Mouse (Mus musculus): Measurements from ENCODE around the gene Ncbp3. TPM values are rescaled to one million over a fixed set of nuclear protein-coding genes. Genes with fewer than 3 reads are reported as not detected.

The Ncbp3 gene
- polyA plus RNA-seq, 1 experiment from 2014 or later, result 7.9 TPM

- CTCF ChIA-PET, result interaction anchor here (1.2 to 1.6 kb wide), 3 partner anchors 10 to 72 kb away, joined by 3 to 4 read pairs (median 4); no protein-coding TSS in a partner anchor
- no peak for TF ChIP-seq CTCF (IDR thresholded peaks at IDR 0.05)
- H3K27me3 ChIP-seq, result no peaks in the 10 kb centered on the region
- ATAC-seq (no peak), DNase-seq (ENCODE audit: low read depth, low spot score) (no peak)
- POLR2A ChIA-PET, result no interaction called here
- in situ Hi-C loops (cut with MboI; ENCODE audit: low pct_unique_long_range_greater_than_20kb), result no loop called here
These were observed 31.0 kb downstream of the Ncbp3 start for GRCm38 (mm10) chr11:73078615-73079014.

- ChIA-PET CTCF (no interaction called here), POLR2A (interaction anchor here (0.6 kb wide), 1 partner anchor 36 kb away, joined by 20 read pairs; no protein-coding TSS in a partner anchor)
- no peak for ATAC-seq
- no peaks in the 10 kb centered on the region for H3K27me3 ChIP-seq
- in situ Hi-C loops (cut with MboI; ENCODE audit: low pct_unique_long_range_greater_than_20kb), result no loop called here
- TF ChIP-seq CTCF (IDR thresholded peaks at IDR 0.05), result no peak
- DNase-seq (ENCODE audit: low read depth, low spot score), result no peak
These were observed 32.7 kb downstream of the Ncbp3 start for GRCm38 (mm10) chr11:73080306-73080705.

DNA sequence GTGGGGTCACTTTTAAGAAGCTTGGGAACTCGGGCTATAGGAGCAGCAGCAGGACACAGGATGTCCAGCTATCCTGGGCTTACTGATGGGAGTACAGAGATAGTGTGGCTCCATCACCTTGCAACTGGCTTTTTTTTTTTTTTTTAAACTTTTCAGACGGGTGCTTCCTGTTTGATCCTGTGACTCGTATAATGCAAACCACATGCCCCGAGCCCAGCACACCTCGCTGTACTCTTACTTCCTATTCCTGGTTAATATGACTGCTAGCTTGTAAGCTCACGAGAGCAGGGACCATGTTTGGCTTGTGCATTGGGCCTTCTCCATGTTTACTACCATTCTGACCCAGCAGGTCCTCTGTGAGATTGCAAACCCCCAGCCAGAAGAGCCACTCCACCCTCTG is 36.7 kb downstream of the Ncbp3 start:
- TF ChIP-seq CTCF (IDR thresholded peaks at IDR 0.05), result no peak
- ATAC-seq, result no peak
- no peak for DNase-seq (ENCODE audit: low read depth, low spot score)
- ChIA-PET POLR2A (no interaction called here), CTCF (interaction anchor here (1.2 to 2.3 kb wide), 3 partner anchors 11 to 24 kb away, joined by 3 to 4 read pairs (median 3); no protein-coding TSS in a partner anchor)
- in situ Hi-C loops (cut with MboI; ENCODE audit: low pct_unique_long_range_greater_than_20kb), result no loop called here
- H3K27me3 ChIP-seq, result no peaks in the 10 kb centered on the region

DNA sequence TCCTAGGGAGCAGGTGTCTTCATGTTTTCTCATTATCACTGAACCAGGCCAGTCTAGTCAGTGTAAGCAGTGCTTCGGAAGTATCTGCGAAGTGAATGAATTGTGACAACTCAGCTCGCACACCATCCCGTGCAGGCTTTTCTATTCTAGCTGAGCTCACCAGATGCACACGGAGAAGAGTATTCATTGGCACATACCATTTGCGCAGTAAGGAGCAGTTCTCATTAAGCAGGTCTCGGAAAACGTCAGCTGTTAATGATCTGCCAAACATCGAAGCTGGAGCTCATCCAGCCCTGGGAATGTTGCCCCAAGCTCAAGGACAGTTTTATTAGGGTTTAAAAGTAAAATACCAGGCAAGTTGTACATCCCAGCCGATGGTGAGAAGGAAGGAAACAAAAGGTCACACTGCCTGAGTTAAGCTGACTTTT is 37.2 kb downstream of the Ncbp3 start:
- no peaks in the 10 kb centered on the region for H3K27me3 ChIP-seq
- peak; percentile 63 for ATAC-seq
- ChIA-PET CTCF (interaction anchor here (1.2 to 2.3 kb wide), 5 partner anchors 11 to 36 kb away, joined by 3 to 4 read pairs (median 3); no protein-coding TSS in a partner anchor), POLR2A (no interaction called here)
- in situ Hi-C loops (cut with MboI; ENCODE audit: low pct_unique_long_range_greater_than_20kb), result no loop called here
- no peak for TF ChIP-seq CTCF (IDR thresholded peaks at IDR 0.05)
- DNase-seq (ENCODE audit: low read depth, low spot score), result peak; percentile 58

GRCm38 (mm10) chr11:73085391-73085790 is 37.8 kb downstream of the Ncbp3 start:
- ATAC-seq, result no peak

GRCm38 (mm10) chr11:73087700-73088480 is 40.3 kb downstream of the Ncbp3 start:
- in situ Hi-C loops (cut with MboI; ENCODE audit: low pct_unique_long_range_greater_than_20kb), result no loop called here
- no peak for DNase-seq (ENCODE audit: low read depth, low spot score)
- ATAC-seq, result no peak
- POLR2A ChIA-PET, result interaction anchor here (0.6 kb wide), 1 partner anchor 19 kb away, joined by 4 read pairs; no protein-coding TSS in a partner anchor
- no peaks in the 10 kb centered on the region for H3K27me3 ChIP-seq
- CTCF ChIA-PET, result interaction anchor here (1.8 kb wide), 1 partner anchor 20 kb away, joined by 5 read pairs; no protein-coding TSS in a partner anchor
- TF ChIP-seq CTCF (IDR thresholded peaks at IDR 0.05), result no peak

More at GRCm38 (mm10) chr11:73085391-73085790, 37.8 kb downstream of the Ncbp3 start:
- DNase-seq (ENCODE audit: low read depth, low spot score), result no peak
- in situ Hi-C loops (cut with MboI; ENCODE audit: low pct_unique_long_range_greater_than_20kb), result no loop called here
- no peaks in the 10 kb centered on the region for H3K27me3 ChIP-seq
- no peak for TF ChIP-seq CTCF (IDR thresholded peaks at IDR 0.05)
- ChIA-PET CTCF (interaction anchor here (1.1 to 2.3 kb wide), 6 partner anchors 8 to 36 kb away, joined by 3 to 4 read pairs (median 3); no protein-coding TSS in a partner anchor), POLR2A (interaction anchor here (1.0 kb wide), 1 partner anchor 10 kb away, joined by 3 read pairs; no protein-coding TSS in a partner anchor)

DNA sequence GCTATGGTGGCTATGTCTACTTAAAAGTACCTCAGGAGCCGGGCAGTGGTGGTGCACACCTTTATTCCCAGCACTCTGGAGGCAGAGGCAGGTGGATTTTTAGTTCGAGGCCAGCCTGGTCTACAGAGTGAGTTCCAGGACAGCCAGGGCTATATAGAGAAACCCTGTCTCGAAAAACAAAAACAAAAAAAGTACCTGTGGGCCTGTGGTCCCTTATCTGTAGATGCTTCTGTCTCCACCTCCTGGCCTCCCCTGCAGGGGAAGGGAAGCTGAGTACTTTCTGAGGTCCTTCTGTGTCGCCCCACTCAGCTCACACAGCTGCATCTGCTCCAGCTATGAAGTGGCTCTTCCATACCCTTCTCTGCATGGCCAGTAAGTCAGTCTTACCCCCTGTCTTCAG is 42.7 kb downstream of the Ncbp3 start, which contains the start of gene Itgae:
Gene Itgae, plus strand, starts transcription at position 301 of the 400 bp plus-strand sequence.
- in situ Hi-C loops (cut with MboI; ENCODE audit: low pct_unique_long_range_greater_than_20kb), result no loop called here
- ChIA-PET CTCF (interaction anchor here (1.1 to 1.2 kb wide), 2 partner anchors 15 to 18 kb away, joined by 3 read pairs; no protein-coding TSS in a partner anchor), POLR2A (no interaction called here)
- no peaks in the 10 kb centered on the region for H3K27me3 ChIP-seq
- no peak for TF ChIP-seq CTCF (IDR thresholded peaks at IDR 0.05)
- DNase-seq (ENCODE audit: low read depth, low spot score) (no peak), ATAC-seq (no peak)

- H3K27me3 ChIP-seq, result no peaks in the 10 kb centered on the region
- DNase-seq (ENCODE audit: low read depth, low spot score) (no peak), ATAC-seq (no peak)
- POLR2A ChIA-PET, result no interaction called here
- in situ Hi-C loops (cut with MboI; ENCODE audit: low pct_unique_long_range_greater_than_20kb), result no loop called here
- CTCF ChIA-PET, result interaction anchor here (1.3 kb wide), 1 partner anchor 20 kb away, joined by 3 read pairs; no protein-coding TSS in a partner anchor
- no peak for TF ChIP-seq CTCF (IDR thresholded peaks at IDR 0.05)
These were observed 43.2 kb downstream of the Ncbp3 start for GRCm38 (mm10) chr11:73090826-73091225.

GRCm38 (mm10) chr11:73092057-73092456 is 44.5 kb downstream of the Ncbp3 start:
- CTCF ChIA-PET, result interaction anchor here (1.3 to 1.6 kb wide), 2 partner anchors 16 to 19 kb away, joined by 3 to 6 read pairs; no protein-coding TSS in a partner anchor

GRCm38 (mm10) chr11:73092877-73093276 is 45.3 kb downstream of the Ncbp3 start:
- ATAC-seq (no peak), DNase-seq (ENCODE audit: low read depth, low spot score) (no peak)
- ChIA-PET CTCF (interaction anchor here (1.6 kb wide), 1 partner anchor 15 kb away, joined by 6 read pairs; no protein-coding TSS in a partner anchor), POLR2A (interaction anchor here (0.5 kb wide), 1 partner anchor 1461 kb away, joined by 3 read pairs; no protein-coding TSS in a partner anchor)
- TF ChIP-seq CTCF (IDR thresholded peaks at IDR 0.05), result no peak
- H3K27me3 ChIP-seq, result no peaks in the 10 kb centered on the region
- in situ Hi-C loops (cut with MboI; ENCODE audit: low pct_unique_long_range_greater_than_20kb), result no loop called here

More at GRCm38 (mm10) chr11:73092057-73092456, 44.5 kb downstream of the Ncbp3 start:
- DNase-seq (ENCODE audit: low read depth, low spot score) (no peak), ATAC-seq (no peak)
- POLR2A ChIA-PET, result interaction anchor here (0.6 kb wide), 1 partner anchor 1712 kb away, joined by 3 read pairs; no protein-coding TSS in a partner anchor
- no peak for TF ChIP-seq CTCF (IDR thresholded peaks at IDR 0.05)
- no peaks in the 10 kb centered on the region for H3K27me3 ChIP-seq
- in situ Hi-C loops (cut with MboI; ENCODE audit: low pct_unique_long_range_greater_than_20kb), result no loop called here

Data from Patski (cell line).